Mouse (Mus musculus) splenic B cell, adult 2 months (primary cell): ENCODE data around the gene Adamtsl5.

Experiments used
- DNase-seq: peaks from one replicate; pipeline ENCODE4 v3.0.0-alpha.2; 2011; ENCODE audit warnings: low read depth, low spot score
- H3K27me3 ChIP-seq: 2 replicates; pipeline ENCODE4 v1.6.1; 2012; ENCODE audit warnings: mild to moderate bottlenecking, low read length, moderate library complexity, mixed read lengths; ENCODE audit not compliant: control insufficient read depth, poor library complexity, insufficient read depth, severe bottlenecking
- H3K36me3 ChIP-seq: 2 replicates; pipeline ENCODE4 v1.6.1; 2012; ENCODE audit warnings: mild to moderate bottlenecking, low read length, moderate library complexity, mixed read lengths; ENCODE audit not compliant: control insufficient read depth, poor library complexity, insufficient read depth, severe bottlenecking

Adamtsl5 gene

DNA sequence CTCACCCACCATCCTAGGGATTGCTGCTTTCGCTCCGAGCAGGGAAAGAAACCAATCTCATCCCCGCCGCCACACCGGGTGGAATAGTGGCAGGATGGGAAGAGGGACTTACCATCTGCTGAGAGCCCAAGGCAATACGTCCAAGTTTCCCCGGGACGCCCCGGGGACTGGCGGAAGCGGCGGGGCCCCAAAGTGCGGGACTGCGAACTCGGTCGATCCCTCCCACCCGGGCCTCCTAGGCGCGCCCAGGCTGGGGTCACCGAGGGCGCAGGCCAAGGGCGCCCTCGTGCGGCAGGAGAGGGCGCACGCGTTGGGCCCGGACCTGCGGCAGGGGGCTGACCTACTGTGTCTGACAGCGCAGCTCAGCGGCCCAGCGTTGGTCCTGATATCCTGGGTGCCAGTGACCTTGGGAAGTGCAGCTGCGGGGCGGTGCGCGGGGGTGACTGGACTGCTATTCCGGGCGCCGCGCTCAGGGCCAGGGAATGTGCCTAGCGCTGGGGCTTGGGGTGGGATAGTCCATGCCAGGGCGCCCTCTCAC lies at the start of gene Adamtsl5:
TSS of gene Adamtsl5 (minus strand) at position 169 of the 538 bp plus-strand sequence.
- peak; percentile 85 for DNase-seq
- H3K36me3 ChIP-seq = no peaks in the 10 kb centered on the region
- H3K27me3 ChIP-seq = 0 out of 2 replicates have a peak, but pooled peaks cover 5% of the 10 kb centered on the region

DNA sequence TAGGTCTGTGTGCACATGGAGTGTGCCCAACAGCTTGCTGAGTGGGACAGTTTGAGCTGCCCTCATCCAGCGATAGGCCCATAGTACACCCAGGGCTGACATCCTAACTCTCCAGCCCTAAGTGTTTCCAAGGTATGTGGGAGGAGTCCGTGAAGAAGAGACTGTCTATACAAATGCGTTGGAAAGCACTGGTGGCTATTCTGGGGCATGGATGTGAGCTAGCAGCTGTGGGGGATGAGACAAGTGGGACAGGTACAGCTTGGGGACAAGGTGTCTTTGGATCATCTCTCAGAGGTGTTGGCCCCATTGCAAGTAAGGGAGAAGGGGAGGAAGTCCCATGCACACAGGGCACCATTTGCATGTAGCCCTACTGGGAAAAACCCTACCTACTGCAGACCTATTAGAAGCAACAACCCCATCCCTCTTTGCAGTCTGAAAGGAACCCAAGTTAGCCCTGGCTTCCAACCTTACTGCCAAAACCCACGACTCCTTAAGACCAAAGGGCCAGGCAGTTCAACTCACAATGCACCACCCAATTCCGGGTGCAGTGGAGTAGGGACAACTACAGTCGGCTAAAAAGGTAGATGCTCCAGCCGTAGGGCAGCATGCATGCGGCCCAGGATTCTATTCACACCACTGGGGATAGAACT lies 49.4 kb upstream of the Adamtsl5 start:
- Histone ChIP-seq H3K27me3 (no peaks in the 10 kb centered on the region), H3K36me3 (peaks cover 10% of the 10 kb centered on the region)
- DNase-seq = peak; percentile 40

DNA sequence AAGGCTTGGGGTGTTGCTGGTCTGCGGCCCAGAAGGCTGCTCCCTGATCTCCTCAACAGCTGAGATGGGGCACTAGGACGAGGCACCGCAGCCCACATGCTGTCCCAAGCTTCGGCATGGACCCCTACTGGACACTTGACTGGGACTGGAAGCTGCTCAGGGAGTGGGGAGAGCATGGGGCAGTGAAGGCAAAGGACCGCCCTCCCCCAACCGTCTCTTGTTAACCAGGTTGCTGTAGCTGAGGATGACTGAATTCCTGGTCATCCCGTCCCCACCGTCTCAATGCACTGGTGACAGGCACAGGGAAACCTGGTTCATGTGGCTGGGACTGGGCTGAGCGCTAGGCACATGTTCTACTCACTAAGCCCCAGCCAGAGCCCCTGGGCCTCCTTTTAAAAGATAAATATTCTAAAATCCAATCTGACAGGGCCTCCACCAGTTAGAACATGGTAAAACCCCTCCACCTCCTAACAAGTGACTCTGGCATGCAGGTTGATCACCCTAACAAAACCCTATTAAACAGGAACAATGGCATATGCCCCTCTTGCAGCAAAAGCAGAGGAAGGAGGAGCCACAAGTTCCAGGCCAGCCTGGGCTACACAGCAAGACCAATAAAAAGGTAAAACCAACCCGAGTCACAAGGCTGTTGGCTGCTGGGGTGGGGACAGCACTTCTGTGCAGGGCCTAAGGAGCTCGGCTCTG lies 48.8 kb upstream of the Adamtsl5 start:
- H3K27me3 ChIP-seq = no peaks in the 10 kb centered on the region
- DNase-seq = no peak

DNA sequence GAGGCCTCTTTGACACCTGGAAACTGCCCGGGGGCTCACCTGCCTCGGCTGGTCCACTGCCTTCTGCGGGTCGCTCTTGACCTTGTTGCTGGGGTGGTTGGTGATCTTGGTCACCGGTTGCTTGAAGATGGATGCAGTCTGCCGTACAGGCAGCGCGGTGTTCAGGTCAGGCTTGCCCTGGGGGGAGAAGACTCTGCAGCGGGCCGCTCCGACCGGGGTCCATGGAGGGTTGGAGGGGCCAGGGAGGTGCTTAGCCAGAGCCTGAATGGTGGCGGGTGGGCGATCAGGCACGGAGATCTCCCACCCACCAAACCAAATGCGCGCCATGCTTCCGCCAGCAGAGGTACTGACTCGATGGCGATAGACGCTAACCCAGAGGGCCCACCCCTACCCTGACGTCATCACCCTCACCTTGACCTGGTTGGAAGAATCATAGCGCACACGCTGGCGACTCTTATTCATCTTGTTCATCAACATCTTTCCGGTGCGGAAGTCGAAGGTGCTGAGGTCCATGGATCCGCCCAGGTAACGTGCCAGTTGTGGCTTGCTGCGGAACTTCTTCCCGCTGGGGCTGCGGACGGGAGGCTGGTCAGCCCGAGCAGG lies 46.9 kb upstream of the Adamtsl5 start:
- peaks cover 14% of the 10 kb centered on the region for H3K36me3 ChIP-seq
- no peaks in the 10 kb centered on the region for H3K27me3 ChIP-seq
- no peak for DNase-seq

More for the DNA sequence above, 48.8 kb upstream of the Adamtsl5 start:
- peaks cover 14% of the 10 kb centered on the region for H3K36me3 ChIP-seq

DNA sequence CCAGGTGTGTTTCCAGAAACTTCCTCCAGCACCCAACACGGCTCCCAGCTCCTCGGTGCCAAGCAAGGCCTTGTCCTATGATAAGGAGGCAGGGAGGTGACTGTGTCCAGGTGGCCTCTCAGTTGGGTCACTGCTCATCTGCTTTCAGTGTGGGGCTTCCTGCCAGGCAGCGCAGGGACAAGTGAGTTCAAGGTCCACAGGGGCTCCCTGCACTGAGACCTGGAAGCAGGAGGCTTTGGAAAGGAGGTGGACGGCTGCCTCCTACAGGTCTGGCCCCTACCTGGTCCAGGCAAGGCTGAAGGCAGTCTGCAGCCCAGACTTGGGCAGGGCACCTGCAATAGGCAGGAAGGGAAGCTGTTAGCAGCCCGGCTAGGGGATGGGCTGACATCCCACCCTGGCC lies 44.5 kb upstream of the Adamtsl5 start:
- DNase-seq = no peak
- Histone ChIP-seq H3K36me3 (peaks cover 14% of the 10 kb centered on the region), H3K27me3 (no peaks in the 10 kb centered on the region)

DNA sequence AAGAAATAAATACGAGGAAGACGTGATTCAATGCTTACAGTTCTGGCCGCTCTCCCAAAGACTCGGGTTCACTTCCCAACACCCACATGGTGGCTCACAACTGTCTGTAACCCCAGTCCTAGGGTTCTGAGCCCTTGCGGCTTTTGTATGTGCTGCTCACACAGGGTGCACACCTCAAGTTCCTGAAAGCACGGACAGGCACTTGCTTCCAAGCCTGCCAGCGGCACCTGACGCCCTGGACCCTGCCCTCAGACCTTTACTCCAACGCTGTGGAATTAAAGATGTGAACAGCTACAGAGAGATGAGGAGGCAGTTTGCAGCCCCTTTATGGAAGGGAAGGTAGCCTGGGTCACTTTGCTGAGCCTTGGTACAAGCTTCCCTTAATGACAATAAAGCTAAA lies 42.5 kb upstream of the Adamtsl5 start:
- no peaks in the 10 kb centered on the region for H3K27me3 ChIP-seq
- peaks cover 14% of the 10 kb centered on the region for H3K36me3 ChIP-seq
- no peak for DNase-seq

DNA sequence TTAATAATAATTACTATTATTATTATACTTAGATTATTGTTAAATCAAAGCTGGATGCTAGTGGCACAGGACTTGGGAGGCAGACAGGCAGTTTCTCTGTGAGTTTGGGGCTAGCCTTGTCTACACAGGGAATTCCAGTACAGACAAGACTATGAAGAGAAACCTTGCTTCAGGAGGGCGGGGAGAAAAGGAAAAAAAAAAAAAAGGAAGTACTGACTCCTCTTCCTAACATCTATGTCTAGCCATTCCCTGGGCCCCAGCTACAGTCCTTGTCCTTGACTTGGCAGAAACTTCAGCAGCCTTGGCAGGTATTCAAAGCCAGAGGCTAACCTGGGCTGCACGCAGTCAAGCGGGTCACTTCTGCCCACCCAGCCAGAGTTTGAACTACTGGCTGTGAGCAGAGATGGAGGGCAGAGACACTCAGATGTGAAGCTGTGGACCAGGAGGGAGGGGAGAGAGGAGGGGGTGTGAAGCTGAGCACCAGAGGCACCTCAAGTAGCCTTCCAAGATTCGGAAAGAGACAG lies 41.0 kb upstream of the Adamtsl5 start:
- Histone ChIP-seq H3K36me3 (peaks cover 14% of the 10 kb centered on the region), H3K27me3 (no peaks in the 10 kb centered on the region)
- DNase-seq = no peak

DNA sequence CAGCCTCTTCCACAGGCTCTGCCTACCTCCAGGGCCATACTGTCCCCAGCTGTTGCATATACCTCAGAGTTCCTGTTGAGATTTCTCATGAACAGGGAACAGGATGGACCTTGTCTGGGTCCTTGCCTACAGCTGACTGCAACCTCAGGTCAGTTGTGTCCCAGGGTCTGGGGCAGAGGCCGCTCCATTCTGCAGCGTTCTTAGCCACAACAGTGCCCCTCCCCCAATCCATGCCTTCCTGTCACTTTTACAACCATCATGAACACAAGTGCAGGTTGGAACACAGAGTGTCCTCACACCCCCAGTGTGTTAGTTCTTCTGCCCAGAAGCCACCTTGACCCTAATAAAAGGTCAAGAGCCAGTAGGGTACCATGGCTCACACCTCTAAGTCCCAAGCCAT lies 40.5 kb upstream of the Adamtsl5 start:
- DNase-seq = no peak
- peaks cover 12% of the 10 kb centered on the region for H3K36me3 ChIP-seq
- no peaks in the 10 kb centered on the region for H3K27me3 ChIP-seq

DNA sequence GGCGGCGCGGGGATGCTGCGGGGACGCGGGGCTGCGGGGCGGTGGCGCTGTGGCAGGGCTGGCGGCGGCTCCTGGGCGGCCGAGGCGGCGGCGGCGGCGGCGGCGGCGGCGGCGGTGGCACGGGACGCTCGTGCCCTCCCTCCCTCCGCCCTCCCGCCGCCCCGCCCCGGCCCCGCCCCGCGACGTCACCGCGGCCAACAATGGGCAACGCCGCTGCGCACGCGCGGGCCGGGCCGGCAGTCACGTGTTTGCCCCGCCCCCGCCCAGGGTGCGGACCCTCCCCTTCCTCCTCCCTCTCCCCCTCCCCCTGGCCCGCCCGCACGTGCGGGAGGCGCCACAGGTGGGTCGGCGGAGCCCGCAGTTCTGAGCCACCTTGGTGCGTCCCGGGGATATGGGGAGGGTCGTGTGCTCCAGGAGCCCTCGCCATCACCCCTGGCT lies 39.3 kb upstream of the Adamtsl5 start, which contains the start of gene Mex3d:
TSS of gene Mex3d (minus strand) at position 138 of the 438 bp plus-strand sequence.
- peaks cover 6% of the 10 kb centered on the region; the same call in 1 of the 2 replicates for H3K36me3 ChIP-seq
- H3K27me3 ChIP-seq = no peaks in the 10 kb centered on the region
- DNase-seq = peak; percentile 92

DNA sequence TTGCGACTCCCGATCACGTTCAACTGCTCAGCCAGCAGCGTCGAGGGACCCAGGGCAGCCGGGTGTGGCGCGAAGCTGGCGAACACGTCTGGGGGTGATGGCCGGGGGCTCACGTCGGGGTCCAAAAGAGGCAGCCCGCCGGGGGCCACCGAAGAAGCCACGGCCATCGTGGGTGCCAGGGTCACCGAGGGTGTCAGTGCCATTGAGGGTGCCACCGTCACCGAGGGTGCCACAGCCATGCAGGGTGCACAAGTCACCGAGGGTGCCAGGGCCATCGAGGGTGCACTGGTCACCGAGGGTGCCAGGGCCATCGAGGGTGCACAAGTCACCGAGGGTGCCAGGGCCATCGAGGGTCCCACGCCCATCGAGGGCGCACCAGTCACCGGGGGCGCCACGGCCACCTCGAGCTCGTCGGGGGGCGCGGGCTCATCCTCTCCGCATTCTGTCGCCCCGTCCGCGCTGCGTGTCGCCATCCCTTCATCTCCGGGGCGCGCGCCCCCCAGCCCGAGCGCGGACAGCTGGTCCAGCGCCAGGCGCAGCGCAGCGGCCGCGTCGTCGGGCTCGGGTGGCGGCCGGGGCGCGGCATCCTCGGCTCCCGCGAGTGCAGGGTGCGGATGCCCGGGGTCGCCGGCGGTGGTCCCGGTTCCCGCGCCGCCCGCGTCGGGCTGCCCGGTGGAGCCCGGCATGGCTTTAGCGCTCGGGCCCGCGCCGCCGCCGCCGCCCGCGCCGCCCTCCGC lies 38.7 kb upstream of the Adamtsl5 start:
- peaks cover under 1% of the 10 kb centered on the region; the same call in 1 of the 2 replicates for H3K36me3 ChIP-seq
- peak; percentile 30 for DNase-seq
- no peaks in the 10 kb centered on the region for H3K27me3 ChIP-seq

DNA sequence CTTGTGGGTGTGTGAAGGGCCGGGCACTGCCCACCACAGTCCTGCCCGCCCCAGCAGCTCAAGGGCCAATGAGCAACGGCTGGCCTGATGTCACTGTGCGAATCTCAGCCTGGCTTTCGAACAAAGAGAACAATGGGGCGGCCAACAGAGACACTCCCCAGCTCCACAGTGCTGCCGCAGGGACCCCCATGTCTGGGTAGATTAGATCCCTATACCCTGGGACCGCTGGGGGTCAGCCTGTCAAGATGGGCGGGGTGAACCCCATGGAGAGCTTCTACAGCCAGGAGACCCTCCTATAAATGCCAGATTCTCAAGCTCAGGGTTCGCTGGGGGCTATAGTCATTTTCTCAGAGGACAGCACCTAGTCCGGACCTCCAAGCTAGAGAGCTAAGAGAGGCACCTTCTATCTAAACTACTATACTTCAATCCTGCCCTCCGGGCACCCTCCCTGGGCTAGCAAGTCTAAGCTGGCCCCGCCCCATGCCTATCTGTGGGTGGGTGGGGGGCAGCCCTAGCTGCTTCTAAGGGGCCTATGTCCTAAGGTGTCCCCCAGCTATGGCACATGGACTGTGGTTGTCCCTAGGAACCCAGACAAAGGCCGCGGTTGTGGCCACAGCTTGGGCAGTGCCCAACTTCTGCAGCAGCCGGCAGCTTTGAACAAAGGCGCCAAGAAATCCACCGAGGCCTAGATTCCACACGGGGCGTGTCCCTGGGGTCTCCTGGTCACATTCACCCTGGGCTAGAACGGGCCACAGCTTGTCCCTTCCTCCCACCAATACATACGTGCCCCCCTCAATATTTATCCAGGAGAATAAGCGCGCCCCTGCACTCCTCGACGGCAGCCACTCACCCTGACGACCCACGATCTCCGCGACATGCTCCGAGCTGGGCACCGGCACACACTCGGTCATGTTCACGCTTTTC lies 37.9 kb upstream of the Adamtsl5 start:
- Histone ChIP-seq H3K27me3 (no peaks in the 10 kb centered on the region), H3K36me3 (peaks cover 5% of the 10 kb centered on the region; the same call in 1 of the 2 replicates)
- DNase-seq = no peak

DNA sequence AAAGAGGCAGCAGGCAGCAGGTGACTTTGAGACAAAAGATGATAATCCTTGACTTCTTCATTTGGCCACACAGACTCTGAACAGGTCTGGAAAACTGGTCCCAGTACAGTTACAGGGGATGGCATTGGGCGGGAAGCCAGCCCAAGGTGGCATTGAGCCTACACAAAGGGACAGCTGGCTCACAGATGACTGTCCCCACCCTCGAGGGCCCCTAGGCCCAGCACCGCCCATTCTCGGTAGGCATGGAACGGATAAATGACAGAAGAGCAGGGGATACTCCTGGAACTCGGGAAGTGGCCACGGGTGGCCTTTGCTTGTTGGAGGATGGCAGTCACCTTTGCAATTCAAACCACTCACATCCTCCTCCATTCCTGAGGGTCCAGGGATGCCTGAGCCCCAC lies 37.1 kb upstream of the Adamtsl5 start:
- DNase-seq = no peak
- peaks cover 5% of the 10 kb centered on the region; the same call in 1 of the 2 replicates for H3K36me3 ChIP-seq
- H3K27me3 ChIP-seq = no peaks in the 10 kb centered on the region

DNA sequence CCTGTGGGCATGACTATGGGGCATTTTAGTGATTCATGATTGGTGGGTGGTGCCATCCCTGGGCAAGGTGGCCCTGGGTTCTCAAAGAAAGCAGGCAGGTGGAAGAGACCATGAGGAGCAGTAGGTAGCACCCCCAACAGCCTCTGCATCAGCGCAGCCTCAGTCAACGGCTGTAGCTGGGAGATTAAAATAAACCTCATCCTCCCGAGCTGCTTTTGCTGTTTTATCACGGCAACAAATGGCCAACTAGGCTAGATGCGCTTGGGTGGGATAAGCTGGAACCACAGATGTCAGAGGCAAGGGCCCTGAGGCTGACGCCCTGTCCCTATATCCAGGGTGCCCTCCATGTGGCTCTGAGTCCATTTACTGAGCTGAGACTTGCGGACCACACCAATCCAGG lies 36.5 kb upstream of the Adamtsl5 start:
- DNase-seq = no peak
- Histone ChIP-seq H3K36me3 (peaks cover 5% of the 10 kb centered on the region; the same call in 1 of the 2 replicates), H3K27me3 (no peaks in the 10 kb centered on the region)
